Mouse (Mus musculus): ENCODE measurements around the gene Cfd. TPM values are rescaled to one million over a fixed set of nuclear protein-coding genes. Genes with fewer than 3 reads are reported as not detected.

Cfd gene
- polyA plus RNA-seq (2014; fragmentation: Illumina TruSeq; extraction: RNeasy Lipid Tissue Mini Kit (QIAGEN cat#74804); ENCODE audit: low read depth, low replicate concordance) = 72.1 TPM

DNA sequence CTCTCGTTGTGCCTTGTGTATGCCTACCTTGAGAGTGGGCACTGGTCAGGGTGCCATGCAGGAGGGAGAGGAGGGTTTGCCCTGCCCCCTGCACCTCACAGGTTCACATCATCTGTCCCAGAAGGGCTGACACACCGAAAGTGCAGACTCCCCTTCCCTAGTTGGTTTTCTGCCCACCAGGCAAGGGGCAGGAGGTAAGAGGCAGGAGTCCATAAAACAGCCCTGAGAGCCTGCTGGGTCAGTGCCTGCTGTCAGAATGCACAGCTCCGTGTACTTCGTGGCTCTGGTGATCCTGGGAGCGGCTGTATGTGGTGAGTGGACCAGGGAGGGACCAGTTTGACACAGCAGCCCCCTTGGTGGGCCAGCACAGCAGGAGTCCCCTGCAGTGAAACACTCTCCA, at the start of gene Cfd:
Gene Cfd, plus strand, starts transcription at position 184 of the 400 bp plus-strand sequence.

GRCm38 (mm10) chr10:79853860-79854795, 36.5 kb upstream of the Cfd start, which contains the start of gene Ptbp1:
Ptbp1 (plus strand) TSS chr10:79854427.

DNA sequence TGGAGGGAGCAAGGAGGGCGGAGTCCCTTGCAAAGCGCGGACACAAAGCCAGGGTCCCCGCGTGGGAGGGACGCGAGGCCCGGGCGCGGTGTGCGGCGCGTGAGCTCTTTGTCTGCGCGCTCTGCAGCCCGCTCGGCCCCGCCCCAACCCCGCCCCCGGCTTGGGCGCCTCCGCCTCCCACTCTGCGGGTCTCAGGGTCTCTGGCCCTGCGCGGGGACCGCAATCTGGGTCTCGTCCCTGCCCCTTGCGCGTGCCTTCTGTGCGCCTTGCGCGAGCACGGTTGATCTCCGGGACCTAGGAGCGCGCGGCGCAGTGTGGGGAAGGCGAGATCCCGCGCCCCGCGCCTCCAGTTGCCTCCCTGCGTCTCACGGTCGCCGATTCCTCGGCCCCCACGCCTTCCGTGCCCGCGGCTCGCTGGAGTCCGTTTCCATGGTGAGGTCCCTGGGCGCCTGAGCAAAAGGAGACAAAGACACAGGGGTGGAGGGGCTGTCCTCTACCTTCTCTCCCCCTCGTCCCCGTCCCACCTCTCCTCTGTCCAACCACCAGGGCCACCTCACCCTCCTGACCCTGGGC, 16.3 kb upstream of the Cfd start, which contains the start of the genes Prtn3 and Plppr3:
Gene Prtn3, plus strand, starts transcription at position 187 of the 573 bp plus-strand sequence.
Gene Plppr3, minus strand, starts transcription at position 345 of the 573 bp plus-strand sequence.

GRCm38 (mm10) chr10:79886054-79886453, 4.6 kb upstream of the Cfd start, which contains the start of gene Elane:
Elane (plus strand) TSS chr10:79886247.

DNA sequence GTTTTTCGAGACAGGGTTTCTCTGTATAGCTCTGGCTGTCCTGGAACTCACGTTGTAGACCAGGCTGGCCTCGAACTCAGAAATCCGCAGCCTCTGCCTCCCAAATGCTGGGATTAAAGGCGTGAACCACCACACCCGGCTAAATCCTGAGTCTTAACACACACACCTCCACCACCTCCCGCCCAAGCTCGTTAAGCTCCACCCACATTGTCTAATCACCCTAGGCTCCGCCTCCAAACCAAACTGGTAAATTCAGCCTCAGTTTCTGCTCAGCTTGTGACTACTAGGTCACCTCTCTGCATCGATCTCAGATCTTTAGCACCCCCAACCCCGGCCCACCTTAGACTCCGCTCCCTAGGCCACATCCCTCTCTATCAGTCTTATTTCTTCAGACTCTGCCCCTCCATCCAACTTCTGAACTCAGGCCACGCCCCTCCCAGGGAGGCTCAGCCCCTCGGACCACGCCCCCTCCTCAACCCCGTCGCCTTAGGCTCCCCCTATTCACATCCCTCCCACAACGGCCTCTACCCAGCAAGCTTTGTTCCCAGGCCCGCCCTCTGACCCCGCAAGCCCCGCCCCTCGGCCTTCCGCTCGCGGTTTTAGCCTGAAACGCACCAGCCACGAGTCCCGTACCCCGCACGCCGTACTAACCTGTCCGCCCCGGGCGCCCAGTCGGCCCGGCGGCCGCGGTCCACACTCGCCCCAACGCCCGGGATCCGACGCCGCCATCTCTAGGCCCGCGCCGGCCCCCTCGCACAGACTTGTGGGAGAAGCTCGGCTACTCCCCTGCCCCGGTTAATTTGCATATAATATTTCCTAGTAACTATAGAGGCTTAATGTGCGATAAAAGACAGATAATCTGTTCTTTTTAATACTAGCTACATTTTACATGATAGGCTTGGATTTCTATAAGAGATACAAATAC, 17.8 kb downstream of the Cfd start, which contains the start of gene Med16:
Gene Med16, minus strand, starts transcription at position 757 of the 925 bp plus-strand sequence.

GRCm38 (mm10) chr10:79910556-79910955, 19.9 kb downstream of the Cfd start, which contains the start of gene Gm26602:
Gm26602 (plus strand) TSS chr10:79910856.

DNA sequence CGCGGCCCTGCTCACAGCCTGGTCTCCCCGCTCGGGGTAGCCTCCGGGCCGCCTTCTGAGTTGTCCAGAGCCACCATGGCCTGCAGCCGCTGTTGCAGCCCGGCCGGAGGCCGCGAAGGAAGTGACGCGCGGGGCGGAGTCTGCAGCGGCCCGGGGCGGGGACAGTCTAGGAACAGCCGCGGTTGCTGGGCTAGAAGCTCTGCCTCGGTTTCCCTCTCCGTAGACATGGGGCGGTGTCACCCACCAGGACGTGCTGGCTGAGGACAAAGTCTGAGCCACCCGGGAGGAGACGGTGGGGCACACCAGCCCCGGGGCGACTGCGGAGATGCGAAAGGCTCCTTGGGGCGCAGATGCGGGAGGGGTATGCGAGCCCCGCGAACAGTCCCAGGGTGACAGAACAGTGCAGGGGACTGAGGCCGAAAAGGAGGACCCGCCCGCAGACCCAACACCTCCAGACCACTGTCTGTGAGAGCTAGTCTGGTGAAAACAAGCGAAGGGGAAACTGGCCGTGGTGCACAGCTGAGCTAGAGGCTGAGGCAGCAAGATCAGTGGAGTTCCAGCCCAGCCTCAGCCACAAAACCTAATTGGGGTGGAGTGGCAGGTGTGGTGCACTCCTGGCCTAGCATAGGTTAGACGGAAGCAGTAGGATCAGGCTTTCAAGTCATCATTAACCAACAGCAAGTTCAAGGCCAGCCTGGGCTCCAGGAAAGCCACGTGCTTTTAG, 26.3 kb downstream of the Cfd start, which contains the start of gene Kiss1r:
Gene Kiss1r, plus strand, starts transcription at position 164 of the 724 bp plus-strand sequence.

GRCm38 (mm10) chr10:79920958-79921535, 30.4 kb downstream of the Cfd start, which contains the start of gene R3hdm4:
R3hdm4 (minus strand) TSS chr10:79921208.

GRCm38 (mm10) chr10:79926491-79927323, 36.1 kb downstream of the Cfd start, which contains the start of gene Arid3a:
Arid3a (plus strand) TSS chr10:79927043.

Other genes with a start within 250 kb of the Cfd start
- gene Odf3l2, start 245.1 kb upstream of the Cfd start, polyA plus RNA-seq (2014; fragmentation: Illumina TruSeq; extraction: RNeasy Lipid Tissue Mini Kit (QIAGEN cat#74804); ENCODE audit: low read depth, low replicate concordance) = not detected
- gene Madcam1, start 226.3 kb upstream of the Cfd start, polyA plus RNA-seq (2014; fragmentation: Illumina TruSeq; extraction: RNeasy Lipid Tissue Mini Kit (QIAGEN cat#74804); ENCODE audit: low read depth, low replicate concordance) = not detected
- 15.6 TPM for gene Tpgs1, start 221.5 kb upstream of the Cfd start, polyA plus RNA-seq (2014; fragmentation: Illumina TruSeq; extraction: RNeasy Lipid Tissue Mini Kit (QIAGEN cat#74804); ENCODE audit: low read depth, low replicate concordance)
- gene Cdc34, start 208.7 kb upstream of the Cfd start, polyA plus RNA-seq (2014; fragmentation: Illumina TruSeq; extraction: RNeasy Lipid Tissue Mini Kit (QIAGEN cat#74804); ENCODE audit: low read depth, low replicate concordance) = 255 TPM
- 9.9 TPM for gene Gzmm, start 201.8 kb upstream of the Cfd start, polyA plus RNA-seq (2014; fragmentation: Illumina TruSeq; extraction: RNeasy Lipid Tissue Mini Kit (QIAGEN cat#74804); ENCODE audit: low read depth, low replicate concordance)
- 2,003 TPM for gene Bsg, start 186.4 kb upstream of the Cfd start, polyA plus RNA-seq (2014; fragmentation: Illumina TruSeq; extraction: RNeasy Lipid Tissue Mini Kit (QIAGEN cat#74804); ENCODE audit: low read depth, low replicate concordance)
- gene Hcn2, start 174.2 kb upstream of the Cfd start, polyA plus RNA-seq (2014; fragmentation: Illumina TruSeq; extraction: RNeasy Lipid Tissue Mini Kit (QIAGEN cat#74804); ENCODE audit: low read depth, low replicate concordance) = 13.4 TPM
- gene Polrmt, start 144.3 kb upstream of the Cfd start, polyA plus RNA-seq (2014; fragmentation: Illumina TruSeq; extraction: RNeasy Lipid Tissue Mini Kit (QIAGEN cat#74804); ENCODE audit: low read depth, low replicate concordance) = 44.1 TPM
- not detected for gene Fgf22, start 135.8 kb upstream of the Cfd start, polyA plus RNA-seq (2014; fragmentation: Illumina TruSeq; extraction: RNeasy Lipid Tissue Mini Kit (QIAGEN cat#74804); ENCODE audit: low read depth, low replicate concordance)
- 22.6 TPM for gene Rnf126, start 123.9 kb upstream of the Cfd start, polyA plus RNA-seq (2014; fragmentation: Illumina TruSeq; extraction: RNeasy Lipid Tissue Mini Kit (QIAGEN cat#74804); ENCODE audit: low read depth, low replicate concordance)
- gene Fstl3, start 113.6 kb upstream of the Cfd start, polyA plus RNA-seq (2014; fragmentation: Illumina TruSeq; extraction: RNeasy Lipid Tissue Mini Kit (QIAGEN cat#74804); ENCODE audit: low read depth, low replicate concordance) = 8.3 TPM
- gene Prss57, start 99.9 kb upstream of the Cfd start, polyA plus RNA-seq (2014; fragmentation: Illumina TruSeq; extraction: RNeasy Lipid Tissue Mini Kit (QIAGEN cat#74804); ENCODE audit: low read depth, low replicate concordance) = not detected
- gene Palm, start 97.3 kb upstream of the Cfd start, polyA plus RNA-seq (2014; fragmentation: Illumina TruSeq; extraction: RNeasy Lipid Tissue Mini Kit (QIAGEN cat#74804); ENCODE audit: low read depth, low replicate concordance) = 53.4 TPM
- gene Misp, start 69.9 kb upstream of the Cfd start, polyA plus RNA-seq (2014; fragmentation: Illumina TruSeq; extraction: RNeasy Lipid Tissue Mini Kit (QIAGEN cat#74804); ENCODE audit: low read depth, low replicate concordance) = 0.99 TPM
- 38.6 TPM for gene Ptbp1, start 36.4 kb upstream of the Cfd start, polyA plus RNA-seq (2014; fragmentation: Illumina TruSeq; extraction: RNeasy Lipid Tissue Mini Kit (QIAGEN cat#74804); ENCODE audit: low read depth, low replicate concordance)
- not detected for gene Prtn3, start 16.4 kb upstream of the Cfd start, polyA plus RNA-seq (2014; fragmentation: Illumina TruSeq; extraction: RNeasy Lipid Tissue Mini Kit (QIAGEN cat#74804); ENCODE audit: low read depth, low replicate concordance)
- 0.34 TPM for gene Plppr3, start 16.2 kb upstream of the Cfd start, polyA plus RNA-seq (2014; fragmentation: Illumina TruSeq; extraction: RNeasy Lipid Tissue Mini Kit (QIAGEN cat#74804); ENCODE audit: low read depth, low replicate concordance)
- gene Elane, start 4.6 kb upstream of the Cfd start, polyA plus RNA-seq (2014; fragmentation: Illumina TruSeq; extraction: RNeasy Lipid Tissue Mini Kit (QIAGEN cat#74804); ENCODE audit: low read depth, low replicate concordance) = not detected
- 25.5 TPM for gene Med16, start 18.1 kb downstream of the Cfd start, polyA plus RNA-seq (2014; fragmentation: Illumina TruSeq; extraction: RNeasy Lipid Tissue Mini Kit (QIAGEN cat#74804); ENCODE audit: low read depth, low replicate concordance)
- not detected for gene Gm26602, start 20.0 kb downstream of the Cfd start, polyA plus RNA-seq (2014; fragmentation: Illumina TruSeq; extraction: RNeasy Lipid Tissue Mini Kit (QIAGEN cat#74804); ENCODE audit: low read depth, low replicate concordance)
- gene Kiss1r, start 26.1 kb downstream of the Cfd start, polyA plus RNA-seq (2014; fragmentation: Illumina TruSeq; extraction: RNeasy Lipid Tissue Mini Kit (QIAGEN cat#74804); ENCODE audit: low read depth, low replicate concordance) = 0.55 TPM
- 70.4 TPM for gene R3hdm4, start 30.4 kb downstream of the Cfd start, polyA plus RNA-seq (2014; fragmentation: Illumina TruSeq; extraction: RNeasy Lipid Tissue Mini Kit (QIAGEN cat#74804); ENCODE audit: low read depth, low replicate concordance)
- 1.1 TPM for gene Arid3a, start 36.2 kb downstream of the Cfd start, polyA plus RNA-seq (2014; fragmentation: Illumina TruSeq; extraction: RNeasy Lipid Tissue Mini Kit (QIAGEN cat#74804); ENCODE audit: low read depth, low replicate concordance)
- 21.5 TPM for gene Wdr18, start 69.3 kb downstream of the Cfd start, polyA plus RNA-seq (2014; fragmentation: Illumina TruSeq; extraction: RNeasy Lipid Tissue Mini Kit (QIAGEN cat#74804); ENCODE audit: low read depth, low replicate concordance)
- 0.18 TPM for gene Grin3b, start 79.9 kb downstream of the Cfd start, polyA plus RNA-seq (2014; fragmentation: Illumina TruSeq; extraction: RNeasy Lipid Tissue Mini Kit (QIAGEN cat#74804); ENCODE audit: low read depth, low replicate concordance)
- 104 TPM for gene Tmem259, start 93.5 kb downstream of the Cfd start, polyA plus RNA-seq (2014; fragmentation: Illumina TruSeq; extraction: RNeasy Lipid Tissue Mini Kit (QIAGEN cat#74804); ENCODE audit: low read depth, low replicate concordance)
- gene Cnn2, start 97.7 kb downstream of the Cfd start, polyA plus RNA-seq (2014; fragmentation: Illumina TruSeq; extraction: RNeasy Lipid Tissue Mini Kit (QIAGEN cat#74804); ENCODE audit: low read depth, low replicate concordance) = 40.1 TPM
- 7.2 TPM for gene Abca7, start 105.6 kb downstream of the Cfd start, polyA plus RNA-seq (2014; fragmentation: Illumina TruSeq; extraction: RNeasy Lipid Tissue Mini Kit (QIAGEN cat#74804); ENCODE audit: low read depth, low replicate concordance)
- 5.2 TPM for gene Arhgap45, start 125.8 kb downstream of the Cfd start, polyA plus RNA-seq (2014; fragmentation: Illumina TruSeq; extraction: RNeasy Lipid Tissue Mini Kit (QIAGEN cat#74804); ENCODE audit: low read depth, low replicate concordance)
- gene Polr2e, start 148.9 kb downstream of the Cfd start, polyA plus RNA-seq (2014; fragmentation: Illumina TruSeq; extraction: RNeasy Lipid Tissue Mini Kit (QIAGEN cat#74804); ENCODE audit: low read depth, low replicate concordance) = 122 TPM
- gene Gpx4, start 156.3 kb downstream of the Cfd start, polyA plus RNA-seq (2014; fragmentation: Illumina TruSeq; extraction: RNeasy Lipid Tissue Mini Kit (QIAGEN cat#74804); ENCODE audit: low read depth, low replicate concordance) = 933 TPM
- 10.9 TPM for gene Sbno2, start 214.7 kb downstream of the Cfd start, polyA plus RNA-seq (2014; fragmentation: Illumina TruSeq; extraction: RNeasy Lipid Tissue Mini Kit (QIAGEN cat#74804); ENCODE audit: low read depth, low replicate concordance)
- gene Stk11, start 224.9 kb downstream of the Cfd start, polyA plus RNA-seq (2014; fragmentation: Illumina TruSeq; extraction: RNeasy Lipid Tissue Mini Kit (QIAGEN cat#74804); ENCODE audit: low read depth, low replicate concordance) = 137 TPM
- 1,104 TPM for gene Atp5d, start 247.8 kb downstream of the Cfd start, polyA plus RNA-seq (2014; fragmentation: Illumina TruSeq; extraction: RNeasy Lipid Tissue Mini Kit (QIAGEN cat#74804); ENCODE audit: low read depth, low replicate concordance)
- gene Cbarp, start 250.0 kb downstream of the Cfd start, polyA plus RNA-seq (2014; fragmentation: Illumina TruSeq; extraction: RNeasy Lipid Tissue Mini Kit (QIAGEN cat#74804); ENCODE audit: low read depth, low replicate concordance) = 2.6 TPM